ENCODE assay signal across 29 mouse cellular contexts in genomic region chr7:49101291-49101690, GRCm38 (mm10).
DNase-seq lines count a peak whose midpoint lies in the region; ATAC-seq and TF ChIP-seq lines count a peak whose summit lies in the region.
"Had no signal": no experiment of that assay in that cellular context is flagged by ENCODE, and none has a peak within 500 bp of the region (broad histone marks: within the 10 kb centered on the region; RNA-seq: fewer than 3 reads in every experiment).

No protein-coding gene starts in this region.

- no peaks in the 10 kb centered on the region for H3K27me3 ChIP-seq in heart, embryonic 14.5 days (ENCODE audit: control insufficient read depth, insufficient read depth, low read length)
- no peaks in the 10 kb centered on the region for H3K27me3 ChIP-seq in heart, postnatal 0 days (ENCODE audit: control insufficient read depth, insufficient read depth, low read length)
- no peaks in the 10 kb centered on the region for H3K27me3 ChIP-seq in heart, embryonic 11.5 days (ENCODE audit: control insufficient read depth, insufficient read depth, low read length)
- H3K27me3 ChIP-seq in forebrain, embryonic 11.5 days (ENCODE audit: control insufficient read depth, insufficient read depth, low read length) = peaks cover 23% of the 10 kb centered on the region
- H3K27me3 ChIP-seq: embryonic facial prominence, embryonic 13.5 days; heart, embryonic 13.5 days; hindbrain, embryonic 12.5 days; hindbrain, embryonic 15.5 days had no signal

- no peak for ATAC-seq in heart, embryonic 14.5 days (ENCODE audit: insufficient number of reproducible peaks, insufficient read depth, low FRiP score, low read depth)
- peak; percentile 69 for ATAC-seq in heart, postnatal 0 days (ENCODE audit: insufficient read depth, low read depth)
- no peak for ATAC-seq in heart, embryonic 11.5 days (replicated peaks; ENCODE audit: insufficient number of reproducible peaks, low FRiP score, low TSS enrichment)
- no peak for ATAC-seq in forebrain, embryonic 11.5 days (replicated peaks; ENCODE audit: low FRiP score)
- ATAC-seq: activated CD4-positive, CD25-positive, alpha-beta regulatory T cell, adult 4 months; CD4-positive, CD25-positive, alpha-beta regulatory T cell, adult 4 months; forebrain, embryonic 14.5 days; intestine, postnatal 0 days had no signal

- no peak for DNase-seq in heart, postnatal 10 days
- no peak for DNase-seq in heart, postnatal 0 days (ENCODE audit: low spot score)
- DNase-seq in 3T3-L1 (ENCODE audit: low read depth, low spot score) = peak; percentile 23
- peak; percentile 30 for DNase-seq in fat pad, adult 2 months (ENCODE audit: extremely low read depth, low read depth, low spot score)
- no peak for DNase-seq in forebrain, embryonic 11.5 days (ENCODE audit: low spot score)
- DNase-seq: adrenal gland, postnatal 14 days; cerebellum, adult 11 months; cerebellum, adult 8-10 months; cerebellum, postnatal 10 days; cerebellum, postnatal 36 days; embryo, embryonic 11 days; forebrain, postnatal 0 days; gastrocnemius, adult 2 months; gastrocnemius, postnatal 14 days; heart, adult 18-20 months; kidney, adult 2 months had no signal

- H3K36me3 ChIP-seq in heart, embryonic 14.5 days (ENCODE audit: control insufficient read depth, insufficient read depth, low read length) = no peaks in the 10 kb centered on the region
- H3K36me3 ChIP-seq in heart, postnatal 0 days (replicated peaks; ENCODE audit: control insufficient read depth, insufficient read depth, low read length) = no peaks in the 10 kb centered on the region
- no peaks in the 10 kb centered on the region for H3K36me3 ChIP-seq in heart, embryonic 11.5 days (ENCODE audit: control insufficient read depth, insufficient read depth, low read length)
- H3K36me3 ChIP-seq in forebrain, embryonic 11.5 days (ENCODE audit: control insufficient read depth, insufficient read depth, low read length) = no peaks in the 10 kb centered on the region
- H3K36me3 ChIP-seq: embryonic facial prominence, embryonic 10.5 days; embryonic facial prominence, embryonic 13.5 days; forebrain, embryonic 10.5 days; heart, embryonic 13.5 days; hindbrain, embryonic 12.5 days; hindbrain, embryonic 15.5 days had no signal

- TF ChIP-seq CTCF in heart, postnatal 0 days (IDR thresholded peaks at IDR 0.05; ENCODE audit: low read depth) = no peak

- no peaks in the 10 kb centered on the region for H3K9me3 ChIP-seq in heart, embryonic 14.5 days (ENCODE audit: control insufficient read depth, low read length)
- H3K9me3 ChIP-seq in heart, postnatal 0 days (replicated peaks; ENCODE audit: control insufficient read depth, low read length) = no peaks in the 10 kb centered on the region
- H3K9me3 ChIP-seq in heart, embryonic 11.5 days (replicated peaks; ENCODE audit: control insufficient read depth, low read length) = no peaks in the 10 kb centered on the region
- no peaks in the 10 kb centered on the region for H3K9me3 ChIP-seq in forebrain, embryonic 11.5 days (ENCODE audit: control insufficient read depth, low read length)
- H3K9me3 ChIP-seq: embryonic facial prominence, embryonic 10.5 days; embryonic facial prominence, embryonic 13.5 days; forebrain, embryonic 10.5 days; heart, embryonic 13.5 days; hindbrain, embryonic 12.5 days; hindbrain, embryonic 15.5 days had no signal

- no peak overlapping the region for H3K4me3 ChIP-seq in heart, embryonic 14.5 days (ENCODE audit: control insufficient read depth in 1 of 2, insufficient read depth in 1 of 2, low read depth in 1 of 2, low read length in 2 of 2)
- H3K4me3 ChIP-seq in heart, postnatal 0 days (ENCODE audit: low read depth, low read length) = no peak overlapping the region
- H3K4me3 ChIP-seq in heart, embryonic 11.5 days (ENCODE audit: low read depth, low read length) = no peak overlapping the region
- no peak overlapping the region for H3K4me3 ChIP-seq in forebrain, embryonic 11.5 days (ENCODE audit: low read depth, low read length)
- H3K4me3 ChIP-seq: embryonic facial prominence, embryonic 10.5 days; embryonic facial prominence, embryonic 13.5 days; erythroblast, embryonic 14.5 days; forebrain, embryonic 10.5 days; gastrocnemius, adult 2 months; heart, embryonic 13.5 days; hindbrain, embryonic 12.5 days; hindbrain, embryonic 15.5 days had no signal

- H3K9ac ChIP-seq in heart, embryonic 14.5 days (ENCODE audit: low read length) = no peak overlapping the region
- no peak overlapping the region for H3K9ac ChIP-seq in heart, postnatal 0 days (replicated peaks; ENCODE audit: low read depth, low read length)
- H3K9ac ChIP-seq in heart, embryonic 11.5 days (ENCODE audit: low read depth, low read length) = no peak overlapping the region
- H3K9ac ChIP-seq in forebrain, embryonic 11.5 days (ENCODE audit: low read length) = no peak overlapping the region
- H3K9ac ChIP-seq: embryonic facial prominence, embryonic 13.5 days; forebrain, postnatal 0 days; heart, embryonic 13.5 days; hindbrain, embryonic 12.5 days; hindbrain, embryonic 15.5 days had no signal

- H3K4me1 ChIP-seq in heart, embryonic 14.5 days (ENCODE audit: control insufficient read depth in 2 of 2, insufficient read depth in 2 of 2, low read length in 2 of 2) = peaks cover 1 to 10% of the 10 kb centered on the region in 2 experiments; a peak in 3 of 4 replicates
- H3K4me1 ChIP-seq in heart, postnatal 0 days (ENCODE audit: control insufficient read depth, insufficient read depth) = peaks cover 9% of the 10 kb centered on the region; the same call in 1 of the 2 replicates
- H3K4me1 ChIP-seq in heart, embryonic 11.5 days (ENCODE audit: control insufficient read depth, insufficient read depth, low read length) = 0 out of 2 replicates have a peak, but pooled peaks cover 3% of the 10 kb centered on the region
- H3K4me1 ChIP-seq in forebrain, embryonic 11.5 days (replicated peaks; ENCODE audit: control insufficient read depth, insufficient read depth, low read length) = no peaks in the 10 kb centered on the region; the same call in 1 of the 2 replicates
- H3K4me1 ChIP-seq: embryonic facial prominence, embryonic 13.5 days had no signal

- TF ChIP-seq EP300 in heart, postnatal 0 days (IDR thresholded peaks at IDR 0.05; ENCODE audit: low read depth) = no peak

- no peak overlapping the region for H3K4me2 ChIP-seq in heart, embryonic 14.5 days (ENCODE audit: low read length)
- no peak overlapping the region for H3K4me2 ChIP-seq in heart, postnatal 0 days (ENCODE audit: low read depth, low read length)
- H3K4me2 ChIP-seq in heart, embryonic 11.5 days = no peak overlapping the region
- no peak overlapping the region for H3K4me2 ChIP-seq in forebrain, embryonic 11.5 days (ENCODE audit: low read depth, low read length, severe bottlenecking)
- H3K4me2 ChIP-seq: embryonic facial prominence, embryonic 13.5 days; heart, embryonic 13.5 days; hindbrain, embryonic 12.5 days; hindbrain, embryonic 15.5 days had no signal

- WGBS in heart, embryonic 14.5 days = 67% methylated on average over 1 of the region's 1 CpGs
- WGBS in heart, postnatal 0 days = 41% methylated on average over 1 of the region's 1 CpGs
- WGBS in heart, embryonic 11.5 days (ENCODE audit: insufficient replicate concordance) = 81% methylated on average over 1 of the region's 1 CpGs
- 92% methylated on average over 1 of the region's 1 CpGs for WGBS in forebrain, embryonic 11.5 days

- intact Hi-C loops in heart, postnatal 10 days (cut with DNase I) = no loop called here

- H3K27ac ChIP-seq in heart, embryonic 14.5 days (replicated peaks in 1 of 2; ENCODE audit: control insufficient read depth in 1 of 2, insufficient read depth in 1 of 2, low read depth in 2 of 2, low read length in 2 of 2) = peak overlapping the region; percentile 21 to 32; a peak in 2 of 4 replicates
- H3K27ac ChIP-seq in heart, postnatal 0 days (ENCODE audit: low read depth) = 0 out of 2 replicates have a peak overlapping the region, but pooled peaks have one; percentile 9
- no peak overlapping the region for H3K27ac ChIP-seq in heart, embryonic 11.5 days (ENCODE audit: low read depth, low read length)
- H3K27ac ChIP-seq in forebrain, embryonic 11.5 days (ENCODE audit: low read depth, low read length) = no peak overlapping the region
- H3K27ac ChIP-seq: embryonic facial prominence, embryonic 10.5 days; embryonic facial prominence, embryonic 13.5 days; forebrain, embryonic 10.5 days; gastrocnemius, adult 2 months; heart, embryonic 13.5 days; hindbrain, embryonic 15.5 days had no signal

Comparison
In these comparisons a context has a peak if more than half of its experiments do, and no peak if none do; other contexts are left out.
1. H3K27ac ChIP-seq: peak in heart, embryonic 14.5 days (2 of 2) and heart, postnatal 0 days (single experiment); none in heart, embryonic 11.5 days (single experiment) and forebrain, embryonic 11.5 days (single experiment).
2. DNase-seq: peak in 3T3-L1 (single experiment) and fat pad, adult 2 months (single experiment); none in heart, postnatal 10 days (0 of 2), heart, postnatal 0 days (single experiment) and forebrain, embryonic 11.5 days (single experiment).